Mouse (Mus musculus) thymus, adult 2 months (tissue): ENCODE measurements around the gene Adam17.

Experiments used
- CTCF ChIP-seq: fragments of 200-500 bp; IDR thresholded peaks from 2 replicates; pipeline ENCODE4 v1.5.1; 2012; ENCODE audit warnings: mild to moderate bottlenecking, control low read depth, low read length, moderate library complexity, borderline replicate concordance; ENCODE audit not compliant: control insufficient read depth, poor library complexity, insufficient read depth; ENCODE audit errors: extremely low read depth
- POLR2A ChIP-seq: fragments of 200-500 bp; IDR thresholded peaks from 2 replicates; pipeline ENCODE4 v1.6.1; 2012; ENCODE audit warnings: mild to moderate bottlenecking, low read length, control low read depth, moderate library complexity; ENCODE audit not compliant: control insufficient read depth, poor library complexity, insufficient read depth; ENCODE audit errors: extremely low read depth

GRCm38 (mm10) chr12:21306721-21307120 lies 66.7 kb downstream of the Adam17 start:
- TF ChIP-seq CTCF (no peak), POLR2A (no peak)
